Mouse (Mus musculus) heart, postnatal 0 days (tissue): ENCODE measurements around the gene Myo10.

Source experiments
- CTCF ChIP-seq: IDR thresholded peaks from 2 replicates; pipeline ENCODE4 v1.5.1; 2016; ENCODE audit warnings: antibody characterized with exemption, control low read depth, low read depth
- EP300 ChIP-seq: IDR thresholded peaks from 2 replicates; pipeline ENCODE4 v1.6.1; 2016; ENCODE audit warnings: antibody characterized with exemption, low read depth

DNA sequence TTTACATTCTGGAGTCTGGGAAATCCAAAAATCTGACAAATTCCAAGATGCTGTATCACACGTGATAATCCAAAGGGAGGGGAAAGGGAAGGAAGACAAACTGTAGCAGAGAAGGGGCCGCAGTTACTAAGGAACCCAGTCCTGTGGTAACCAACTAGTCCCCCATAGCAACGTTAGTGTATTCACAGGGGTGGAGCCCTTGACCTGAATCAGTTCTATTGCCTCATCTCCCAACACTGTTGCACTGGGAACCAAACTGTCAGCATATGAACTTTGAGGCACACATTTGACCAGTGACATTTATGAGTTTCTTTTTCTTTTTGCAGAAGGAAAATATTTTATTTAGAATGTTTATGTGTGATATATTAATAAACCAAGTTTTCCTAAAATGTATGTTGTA, 237.1 kb downstream of the Myo10 start:
- TF ChIP-seq CTCF (no peak), EP300 (no peak)
